Mouse (Mus musculus) ES-E14 (cell line): ENCODE measurements around the gene Mrpl10. TPM values are rescaled to one million over a fixed set of nuclear protein-coding genes. Genes with fewer than 3 reads are reported as not detected.

Source experiments
- DNase-seq: peaks from one replicate; pipeline ENCODE4 v3.0.0-alpha.2; 2013; ENCODE audit warnings: low read depth, low spot score
- H3K27ac ChIP-seq: 2 replicates; pipeline ENCODE4 v1.5.1; 2012; ENCODE audit warnings: low read depth, mild to moderate bottlenecking, low read length, moderate library complexity, mixed read lengths; ENCODE audit not compliant: poor library complexity, insufficient read depth, severe bottlenecking
- H3K36me3 ChIP-seq: 2 replicates; pipeline ENCODE4 v1.6.1; 2012; ENCODE audit warnings: mild to moderate bottlenecking, low read length, moderate library complexity, mixed read lengths; ENCODE audit not compliant: control insufficient read depth, poor library complexity, insufficient read depth, severe bottlenecking
- H3K4me1 ChIP-seq, 2 experiments: fragments of 150-350 bp in 1 of 2; sonication (generic) in 1 of 2; 2 replicates each; pipeline ENCODE4 v1.6.1; 2012; ENCODE audit warnings: low read length in 2 of 2, mild to moderate bottlenecking in 1 of 2, mixed read lengths in 1 of 2; ENCODE audit not compliant: control insufficient read depth in 2 of 2, insufficient read depth in 2 of 2, poor library complexity in 1 of 2
- H3K4me3 ChIP-seq, 2 experiments: fragments of 150-350 bp in 1 of 2; sonication (generic) in 1 of 2; 2 replicates each; pipeline ENCODE4 v1.5.1; 2012; ENCODE audit warnings: low read length in 2 of 2, low read depth in 1 of 2, mild to moderate bottlenecking in 1 of 2, mixed read lengths in 1 of 2; ENCODE audit not compliant: insufficient read depth in 1 of 2, poor library complexity in 1 of 2, severe bottlenecking in 1 of 2
- H3K9ac ChIP-seq: 2 replicates; pipeline ENCODE4 v1.6.1; 2012; ENCODE audit warnings: low read depth, mild to moderate bottlenecking, low read length, mixed read lengths; ENCODE audit not compliant: poor library complexity, insufficient read depth, severe bottlenecking
- H3K9me3 ChIP-seq: fragments of 150-350 bp; sonication (generic); 2 replicates; pipeline ENCODE4 v1.6.1; 2012; ENCODE audit warnings: low read depth, mild to moderate bottlenecking, low read length; ENCODE audit not compliant: control insufficient read depth, insufficient read depth
- CHD2 ChIP-seq: IDR thresholded peaks from 2 replicates; pipeline ENCODE4 v1.6.1; 2014; ENCODE audit warnings: mild to moderate bottlenecking, low read depth, low read length, inconsistent platforms
- HCFC1 ChIP-seq: IDR thresholded peaks from 2 replicates; pipeline ENCODE4 v1.6.1; 2012; ENCODE audit warnings: low read length, inconsistent platforms, borderline replicate concordance; ENCODE audit not compliant: insufficient read depth
- MAFK ChIP-seq: IDR thresholded peaks from 2 replicates; pipeline ENCODE4 v1.6.1; 2014; ENCODE audit warnings: mild to moderate bottlenecking, low read depth, low read length, inconsistent platforms; ENCODE audit not compliant: insufficient read depth
- ZC3H11A ChIP-seq: IDR thresholded peaks from 2 replicates; pipeline ENCODE4 v1.6.1; 2012; ENCODE audit warnings: low read depth, mild to moderate bottlenecking, inconsistent platforms, low read length, borderline replicate concordance
- ZNF384 ChIP-seq: IDR thresholded peaks from 2 replicates; pipeline ENCODE4 v1.6.1; 2012; ENCODE audit warnings: low read depth, low read length, inconsistent platforms
- in situ Hi-C, 2 experiments: fragments of 600-800 bp; cut with MboI; formaldehyde crosslinking; loops; one replicate each; pipeline ENCODE4 v1.15.1; 2025; ENCODE audit warnings: low sequenced_read_pairs in 2 of 2, inconsistent platforms in 1 of 2; ENCODE audit not compliant: unreplicated experiment in 2 of 2
- total RNA-seq: library from RNA; depleted of rRNA; stranded (reverse); fragments of 300-350 nt; gene quantifications from 2 replicates; pipeline ENCODE4 v1.2.3, GENCODE M21; 2012; rRNA removed

Gene Mrpl10
- total RNA-seq, 1 experiment = 70.3 TPM

- peaks cover 3 to 10% of the 10 kb centered on the region in 2 experiments; a peak in 3 of 4 replicates for H3K4me1 ChIP-seq
- no peak for DNase-seq
- H3K27ac ChIP-seq = no peak overlapping the region; the same call in 1 of the 2 replicates
- in situ Hi-C loops = no loop called here
- H3K9me3 ChIP-seq = no peaks in the 10 kb centered on the region
- H3K9ac ChIP-seq = no peak overlapping the region
- no peak for TF ChIP-seq ZNF384
- no peak for TF ChIP-seq ZC3H11A
- no peak for TF ChIP-seq HCFC1
- TF ChIP-seq CHD2 = no peak
- TF ChIP-seq MAFK = no peak
- no peak overlapping the region for H3K4me3 ChIP-seq
- no peaks in the 10 kb centered on the region for H3K36me3 ChIP-seq
Observed at GRCm38 (mm10) chr11:97086365-97086764, 45.0 kb downstream of the Mrpl10 start.

- Histone ChIP-seq H3K4me3 (no peak overlapping the region), H3K36me3 (no peaks in the 10 kb centered on the region), H3K27ac (no peak overlapping the region), H3K9me3 (no peaks in the 10 kb centered on the region), H3K4me1 (peaks cover 0 to 2% of the 10 kb centered on the region in 2 experiments; a peak in 1 of 4 replicates), H3K9ac (no peak overlapping the region)
- DNase-seq = no peak
- in situ Hi-C loops = no loop called here
- TF ChIP-seq ZC3H11A (no peak), CHD2 (peak; percentile 91)
Observed at GRCm38 (mm10) chr11:97094600-97094999, 53.2 kb downstream of the Mrpl10 start.

GRCm38 (mm10) chr11:97098791-97099190 is 57.4 kb downstream of the Mrpl10 start:
- TF ChIP-seq CHD2 (no peak), ZNF384 (no peak), HCFC1 (no peak), MAFK (no peak), ZC3H11A (no peak)
- DNase-seq = no peak
- peaks cover 0 to 2% of the 10 kb centered on the region in 2 experiments; a peak in 1 of 4 replicates for H3K4me1 ChIP-seq
- H3K27ac ChIP-seq = no peak overlapping the region
- peak overlapping the region; percentile 23 to 36; a peak in 2 of 4 replicates for H3K4me3 ChIP-seq
- no peaks in the 10 kb centered on the region for H3K36me3 ChIP-seq
- in situ Hi-C loops = no loop called here
- no peaks in the 10 kb centered on the region for H3K9me3 ChIP-seq
- no peak overlapping the region for H3K9ac ChIP-seq

Other genes with a start within 250 kb of the Mrpl10 start
- gene Nfe2l1, start 211.6 kb upstream of the Mrpl10 start, total RNA-seq = 166 and 208 TPM in 2 replicates
- 2.5 and 5.5 TPM in 2 replicates for gene Copz2, start 191.7 kb upstream of the Mrpl10 start, total RNA-seq
- gene Cdk5rap3, start 125.1 kb upstream of the Mrpl10 start, total RNA-seq = 87.5 and 134 TPM in 2 replicates
- 0.67 and 1.2 TPM in 2 replicates for gene Prr15l, start 113.5 kb upstream of the Mrpl10 start, total RNA-seq
- gene Pnpo, start 97.6 kb upstream of the Mrpl10 start, total RNA-seq = 24.0 and 27.7 TPM in 2 replicates
- gene Sp2, start 58.6 kb upstream of the Mrpl10 start, total RNA-seq = 4.5 and 5.4 TPM in 2 replicates
- gene Sp6, start 28.2 kb upstream of the Mrpl10 start, total RNA-seq = 3.2 and 5.0 TPM in 2 replicates
- 16.5 and 22.2 TPM in 2 replicates for gene Scrn2, start 11.6 kb upstream of the Mrpl10 start, total RNA-seq
- 0.42 and 0.54 TPM in 2 replicates for gene Lrrc46, start 153 bp upstream of the Mrpl10 start, total RNA-seq
- 6.6 and 7.2 TPM in 2 replicates for gene Osbpl7, start 9.1 kb downstream of the Mrpl10 start, total RNA-seq
- gene Tbx21, start 73.8 kb downstream of the Mrpl10 start, total RNA-seq = 0.27 and 0.32 TPM in 2 replicates
- gene Tbkbp1, start 109.9 kb downstream of the Mrpl10 start, total RNA-seq = 3.5 and 4.5 TPM in 2 replicates
- gene Kpnb1, start 146.3 kb downstream of the Mrpl10 start, total RNA-seq = 272 and 369 TPM in 2 replicates
- gene Npepps, start 239.1 kb downstream of the Mrpl10 start, total RNA-seq = 86.1 and 107 TPM in 2 replicates